8 mouse cellular contexts compared by ENCODE assay signal in the genomic region with DNA sequence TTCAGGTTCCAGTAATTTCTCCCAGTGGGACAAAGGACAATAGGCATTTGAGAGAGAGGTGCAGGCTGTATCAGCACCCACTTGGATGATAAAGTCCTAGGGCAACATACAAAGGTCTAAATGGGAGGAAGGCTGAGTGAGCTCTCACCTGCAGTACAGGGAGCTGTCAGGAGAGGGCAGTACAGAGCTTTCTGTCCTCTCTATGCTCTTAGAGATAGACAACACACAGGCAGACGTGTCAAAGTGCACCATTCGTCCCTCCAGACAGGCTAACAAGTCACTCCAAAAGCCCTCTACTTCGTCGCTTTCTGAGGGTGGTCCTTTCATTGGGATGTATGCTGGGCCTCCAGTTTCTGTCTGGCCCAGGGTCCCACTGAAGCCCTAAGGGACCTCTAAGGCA.
DNase-seq lines count a peak whose midpoint lies in the region; ATAC-seq and TF ChIP-seq lines count a peak whose summit lies in the region.
"Had no signal": no experiment of that assay in that cellular context is flagged by ENCODE, and none has a peak within 500 bp of the region (broad histone marks: within the 10 kb centered on the region; RNA-seq: fewer than 3 reads in every experiment).

No protein-coding gene starts in this region.

- peak; percentile 77 for TF ChIP-seq CTCF in intestine, postnatal 0 days (IDR thresholded peaks at IDR 0.05; ENCODE audit: low read depth)
- TF ChIP-seq CTCF in CH12.LX (conservative IDR thresholded peaks at IDR 0.05 in 1 of 2, IDR thresholded peaks at IDR 0.05 in 1 of 2; ENCODE audit: low read depth in 2 of 2, low read length in 2 of 2) = peak; percentile 72 to 88

- TF ChIP-seq RAD21 in CH12.LX (IDR thresholded peaks at IDR 0.05; ENCODE audit: low read depth, low read length) = peak; percentile 42

- dilution Hi-C loops in CH12.LX (cut with MboI; ENCODE audit: extremely low pct_ligation_motif_present, extremely low pct_unique_long_range_greater_than_20kb, low sequenced_read_pairs) = no loop called here

- in situ Hi-C loops in CH12.LX (cut with MboI; ENCODE audit: low pct_ligation_motif_present, low pct_unique_long_range_greater_than_20kb, low sequenced_read_pairs) = no loop called here

- no peaks in the 10 kb centered on the region for H3K9me3 ChIP-seq in intestine, postnatal 0 days (ENCODE audit: control insufficient read depth)
- H3K9me3 ChIP-seq in intestine, embryonic 16.5 days (ENCODE audit: control insufficient read depth, low read length) = no peaks in the 10 kb centered on the region
- H3K9me3 ChIP-seq in CH12.LX (replicated peaks; ENCODE audit: low read length) = no peaks in the 10 kb centered on the region
- no peaks in the 10 kb centered on the region for H3K9me3 ChIP-seq in embryonic facial prominence, embryonic 11.5 days (replicated peaks; ENCODE audit: control insufficient read depth, low read length)

- H3K4me1 ChIP-seq in intestine, postnatal 0 days (replicated peaks; ENCODE audit: control insufficient read depth, insufficient read depth, low read length) = no peaks in the 10 kb centered on the region
- H3K4me1 ChIP-seq in intestine, embryonic 16.5 days (ENCODE audit: control insufficient read depth, insufficient read depth, low read length) = no peaks in the 10 kb centered on the region
- 0 out of 4 replicates have a peak, but pooled peaks cover 0 to 2% of the 10 kb centered on the region in 2 experiments for H3K4me1 ChIP-seq in CH12.LX (ENCODE audit: control insufficient read depth in 1 of 2, insufficient read depth in 2 of 2)
- no peaks in the 10 kb centered on the region for H3K4me1 ChIP-seq in embryonic facial prominence, embryonic 11.5 days (ENCODE audit: control insufficient read depth, insufficient read depth, low read length)

- H3K9ac ChIP-seq in intestine, postnatal 0 days (ENCODE audit: low read depth, low read length) = no peak overlapping the region
- H3K9ac ChIP-seq in intestine, embryonic 16.5 days (ENCODE audit: low read depth, low read length) = no peak overlapping the region
- no peak overlapping the region for H3K9ac ChIP-seq in CH12.LX (ENCODE audit: insufficient read depth, low read depth)
- H3K9ac ChIP-seq in embryonic facial prominence, embryonic 11.5 days (replicated peaks; ENCODE audit: low read length) = no peak overlapping the region

- TF ChIP-seq POLR2A in CH12.LX (IDR thresholded peaks at IDR 0.05; ENCODE audit: low read depth, low read length) = no peak

- no peak for ATAC-seq in intestine, postnatal 0 days
- no peak for ATAC-seq in intestine, embryonic 16.5 days
- no peak for ATAC-seq in embryonic facial prominence, embryonic 11.5 days (replicated peaks; ENCODE audit: insufficient number of reproducible peaks, low FRiP score, low TSS enrichment, low read depth)

- H3K27ac ChIP-seq in intestine, postnatal 0 days (ENCODE audit: low read depth, low read length) = no peak overlapping the region
- no peak overlapping the region for H3K27ac ChIP-seq in intestine, embryonic 16.5 days (ENCODE audit: low read length)
- no peak overlapping the region for H3K27ac ChIP-seq in CH12.LX (ENCODE audit: insufficient read depth, low read depth)
- H3K27ac ChIP-seq in embryonic facial prominence, embryonic 11.5 days (replicated peaks; ENCODE audit: low read depth, low read length) = no peak overlapping the region

- DNase-seq in CH12.LX (ENCODE audit: extremely low read depth) (peak; percentile 66), WW6 (ENCODE audit: low read depth, low spot score) (peak; percentile 43)
- peak; percentile 74 for DNase-seq in embryonic facial prominence, embryonic 11.5 days (ENCODE audit: low spot score)
- peak; percentile 59 for DNase-seq in left cerebral cortex, postnatal 4 days
- peak; percentile 74 for DNase-seq in retina, postnatal 1 day

- WGBS in intestine, postnatal 0 days = 33% methylated on average over 4 of the region's 4 CpGs
- WGBS in intestine, embryonic 16.5 days = 30% methylated on average over 4 of the region's 4 CpGs
- 36% methylated on average over 4 of the region's 4 CpGs for WGBS in embryonic facial prominence, embryonic 11.5 days

- H3K36me3 ChIP-seq in intestine, postnatal 0 days (ENCODE audit: control insufficient read depth, insufficient read depth) = no peaks in the 10 kb centered on the region; the same call in 1 of the 2 replicates
- H3K36me3 ChIP-seq in intestine, embryonic 16.5 days (ENCODE audit: control insufficient read depth, insufficient read depth, low read length) = no peaks in the 10 kb centered on the region
- no peaks in the 10 kb centered on the region for H3K36me3 ChIP-seq in CH12.LX (replicated peaks in 1 of 2; ENCODE audit: control insufficient read depth in 1 of 2, insufficient read depth in 1 of 2, low read length in 1 of 2)
- no peaks in the 10 kb centered on the region; the same call in 1 of the 2 replicates for H3K36me3 ChIP-seq in embryonic facial prominence, embryonic 11.5 days (replicated peaks; ENCODE audit: control insufficient read depth, insufficient read depth, low read depth, low read length)

- no peaks in the 10 kb centered on the region for H3K27me3 ChIP-seq in intestine, postnatal 0 days (replicated peaks; ENCODE audit: control insufficient read depth, insufficient read depth, low read length)
- H3K27me3 ChIP-seq in intestine, embryonic 16.5 days (replicated peaks; ENCODE audit: control insufficient read depth, insufficient read depth, low read length) = no peaks in the 10 kb centered on the region
- peaks cover 21% of the 10 kb centered on the region for H3K27me3 ChIP-seq in CH12.LX (replicated peaks)
- H3K27me3 ChIP-seq in embryonic facial prominence, embryonic 11.5 days (ENCODE audit: control insufficient read depth, insufficient read depth, low read length) = no peaks in the 10 kb centered on the region

- no peak for TF ChIP-seq EP300 in CH12.LX (IDR thresholded peaks at IDR 0.05; ENCODE audit: low read length)

- H3K4me3 ChIP-seq in intestine, postnatal 0 days (ENCODE audit: low read depth, low read length) = no peak overlapping the region
- no peak overlapping the region for H3K4me3 ChIP-seq in intestine, embryonic 16.5 days (ENCODE audit: low read length)
- H3K4me3 ChIP-seq in CH12.LX (replicated peaks in 1 of 3; ENCODE audit: low read depth in 2 of 3, low read length in 2 of 3, poor library complexity in 1 of 3) = no peak overlapping the region
- H3K4me3 ChIP-seq in embryonic facial prominence, embryonic 11.5 days (ENCODE audit: low read depth, low read length) = no peak overlapping the region
- H3K4me3 ChIP-seq: myocyte had no signal

- intact Hi-C loops in left cerebral cortex, postnatal 4 days (cut with DNase I) = loop anchor here (5.0 to 10.0 kb wide), 2 partner anchors 77 to 434 kb away; no protein-coding TSS in a partner anchor

- no peaks in the 10 kb centered on the region for H3K79me2 ChIP-seq in CH12.LX (replicated peaks; ENCODE audit: control insufficient read depth, extremely low read depth, insufficient read depth, poor library complexity, severe bottlenecking)

- no peak overlapping the region for H3K4me2 ChIP-seq in intestine, postnatal 0 days (replicated peaks; ENCODE audit: low read depth)
- no peak overlapping the region for H3K4me2 ChIP-seq in intestine, embryonic 16.5 days (ENCODE audit: low read depth, low read length)
- peak overlapping the region; percentile 12; the same call in 1 of the 2 replicates for H3K4me2 ChIP-seq in CH12.LX (ENCODE audit: insufficient read depth, low read depth, poor library complexity, severe bottlenecking)
- no peak overlapping the region for H3K4me2 ChIP-seq in embryonic facial prominence, embryonic 11.5 days (ENCODE audit: low read depth, low read length)

TF ChIP-seq in CH12.LX, 34 proteins besides CTCF, POLR2A, EP300 and RAD21:
- TF ChIP-seq CHD1 (IDR thresholded peaks at IDR 0.05; ENCODE audit: low read depth, low read length) (no peak), E2F4 (IDR thresholded peaks at IDR 0.05; ENCODE audit: insufficient replicate concordance, low read depth, low read length) (no peak), SMC3 (IDR thresholded peaks at IDR 0.05; ENCODE audit: low read depth, low read length) (peak; percentile 24)
